Mouse (Mus musculus) CH12.LX (cell line): ENCODE measurements around the gene Ralgapb. TPM values are rescaled to one million over a fixed set of nuclear protein-coding genes. Genes with fewer than 3 reads are reported as not detected.

Experiments
- DNase-seq: peaks from one replicate; pipeline ENCODE4 v3.0.0-alpha.2; 2013; ENCODE audit errors: extremely low read depth
- H3K27ac ChIP-seq: 2 replicates; pipeline ENCODE4 v1.5.1; 2012; ENCODE audit warnings: low read depth, mild to moderate bottlenecking, control low read depth, moderate library complexity; ENCODE audit not compliant: insufficient read depth
- H3K27me3 ChIP-seq: replicated peaks from 2 replicates; pipeline ENCODE3; 2012; ENCODE audit warnings: inconsistent platforms
- H3K36me3 ChIP-seq, 2 experiments: replicated peaks in 1 of 2; 2 replicates each; pipeline versions ENCODE3 to v1.6.1; 2012; ENCODE audit warnings: inconsistent platforms in 1 of 2, low read length in 1 of 2, mild to moderate bottlenecking in 1 of 2, mixed read lengths in 1 of 2, moderate library complexity in 1 of 2; ENCODE audit not compliant: control insufficient read depth in 1 of 2, insufficient read depth in 1 of 2
- H3K4me1 ChIP-seq, 2 experiments: 2 replicates each; pipeline ENCODE4 v1.6.1; 2012; ENCODE audit warnings: inconsistent platforms in 1 of 2, moderate library complexity in 1 of 2; ENCODE audit not compliant: insufficient read depth in 2 of 2, control insufficient read depth in 1 of 2
- H3K4me2 ChIP-seq: 2 replicates; pipeline ENCODE4 v1.6.1; 2012; ENCODE audit warnings: low read depth, mild to moderate bottlenecking, control low read depth; ENCODE audit not compliant: poor library complexity, insufficient read depth, severe bottlenecking
- H3K4me3 ChIP-seq, 3 experiments: fragments of 150-350 bp in 1 of 3; sonication (generic) in 1 of 3; replicated peaks in 1 of 3; 2 replicates each; pipeline versions ENCODE3 to v1.5.1; 2011 to 2012; ENCODE audit warnings: low read depth in 2 of 3, low read length in 2 of 3, mild to moderate bottlenecking in 2 of 3, moderate library complexity in 2 of 3, control low read depth in 1 of 3, improper control_type of control experiment in 1 of 3, inconsistent platforms in 1 of 3, mixed read lengths in 1 of 3; ENCODE audit not compliant: poor library complexity in 1 of 3
- H3K79me2 ChIP-seq: replicated peaks from 2 replicates; pipeline ENCODE4 v1.6.1; 2012; ENCODE audit warnings: mild to moderate bottlenecking, moderate library complexity; ENCODE audit not compliant: control insufficient read depth, poor library complexity, insufficient read depth, severe bottlenecking; ENCODE audit errors: extremely low read depth
- H3K9ac ChIP-seq: 2 replicates; pipeline ENCODE4 v1.6.1; 2012; ENCODE audit warnings: low read depth, mild to moderate bottlenecking, control low read depth, moderate library complexity; ENCODE audit not compliant: insufficient read depth
- H3K9me3 ChIP-seq: replicated peaks from 2 replicates; pipeline ENCODE3; 2012; ENCODE audit warnings: low read length, inconsistent platforms, mixed read lengths
- CHD1 ChIP-seq: IDR thresholded peaks from 2 replicates; pipeline ENCODE4 v1.6.1; 2012; ENCODE audit warnings: low read depth, low read length, improper control_type of control experiment, inconsistent platforms
- CHD2 ChIP-seq: IDR thresholded peaks from 2 replicates; pipeline ENCODE4 v1.6.1; 2011; ENCODE audit warnings: low read length, improper control_type of control experiment
- CTCF ChIP-seq, 2 experiments: IDR thresholded peaks in 1 of 2; conservative IDR thresholded peaks in 1 of 2; 2 replicates each; pipeline ENCODE4 v1.5.1; 2011 to 2012; ENCODE audit warnings: low read depth in 2 of 2, low read length in 2 of 2, improper control_type of control experiment in 1 of 2, inconsistent platforms in 1 of 2, mild to moderate bottlenecking in 1 of 2, moderate library complexity in 1 of 2
- ETS1 ChIP-seq: conservative IDR thresholded peaks from 2 replicates; pipeline ENCODE4 v1.6.1; 2012; ENCODE audit warnings: low read depth, mild to moderate bottlenecking, inconsistent platforms, low read length, improper control_type of control experiment, moderate library complexity
- IRF4 ChIP-seq: IDR thresholded peaks from 2 replicates; pipeline ENCODE4 v1.6.1; 2014; ENCODE audit warnings: low read depth, mild to moderate bottlenecking, inconsistent platforms, low read length, improper control_type of control experiment
- JUN ChIP-seq: IDR thresholded peaks from 2 replicates; pipeline ENCODE4 v1.6.1; 2011; ENCODE audit warnings: low read depth, mild to moderate bottlenecking, low read length, improper control_type of control experiment, moderate library complexity; ENCODE audit not compliant: insufficient read depth
- KAT2A ChIP-seq: IDR thresholded peaks from 2 replicates; pipeline ENCODE4 v1.6.1; 2012; ENCODE audit warnings: low read length, improper control_type of control experiment, inconsistent platforms; ENCODE audit not compliant: insufficient replicate concordance
- MAZ ChIP-seq: IDR thresholded peaks from 2 replicates; pipeline ENCODE4 v1.6.1; 2012; ENCODE audit warnings: low read depth, mild to moderate bottlenecking, inconsistent platforms, low read length, improper control_type of control experiment, moderate library complexity
- MEF2A ChIP-seq: IDR thresholded peaks from 2 replicates; pipeline ENCODE4 v1.6.1; 2014; ENCODE audit warnings: low read depth, mild to moderate bottlenecking, inconsistent platforms, low read length, improper control_type of control experiment, borderline replicate concordance
- NELFE ChIP-seq: IDR thresholded peaks from 2 replicates; pipeline ENCODE4 v1.6.1; 2011; ENCODE audit warnings: low read depth, low read length, improper control_type of control experiment
- NRF1 ChIP-seq: IDR thresholded peaks from 2 replicates; pipeline ENCODE4 v1.6.1; 2014; ENCODE audit warnings: low read depth, mild to moderate bottlenecking, inconsistent platforms, low read length, improper control_type of control experiment, moderate library complexity
- SIN3A ChIP-seq: IDR thresholded peaks from 2 replicates; pipeline ENCODE4 v1.6.1; 2012; ENCODE audit warnings: low read length, improper control_type of control experiment, inconsistent platforms
- TBP ChIP-seq: conservative IDR thresholded peaks from 2 replicates; pipeline ENCODE4 v1.6.1; 2011; ENCODE audit warnings: low read depth, low read length, improper control_type of control experiment
- TCF12 ChIP-seq: IDR thresholded peaks from 2 replicates; pipeline ENCODE4 v1.6.1; 2014; ENCODE audit warnings: low read depth, mild to moderate bottlenecking, inconsistent platforms, low read length, improper control_type of control experiment
- UBTF ChIP-seq: IDR thresholded peaks from 2 replicates; pipeline ENCODE4 v1.6.1; 2012; ENCODE audit warnings: low read depth, mild to moderate bottlenecking, inconsistent platforms, low read length, improper control_type of control experiment, moderate library complexity
- USF2 ChIP-seq: conservative IDR thresholded peaks from 2 replicates; pipeline ENCODE4 v1.6.1; 2011; ENCODE audit warnings: low read depth, low read length, improper control_type of control experiment
- ZC3H11A ChIP-seq: IDR thresholded peaks from 2 replicates; pipeline ENCODE4 v1.6.1; 2012; ENCODE audit warnings: low read depth, mild to moderate bottlenecking, inconsistent platforms, low read length, improper control_type of control experiment
- ZKSCAN1 ChIP-seq: IDR thresholded peaks from 2 replicates; pipeline ENCODE4 v1.6.1; 2012; ENCODE audit warnings: low read depth, inconsistent platforms, low read length, improper control_type of control experiment, borderline replicate concordance
- ZMIZ1 ChIP-seq: IDR thresholded peaks from 2 replicates; pipeline ENCODE4 v1.6.1; 2012; ENCODE audit warnings: low read depth, mild to moderate bottlenecking, inconsistent platforms, low read length, improper control_type of control experiment
- dilution Hi-C: fragments of 300-500 bp; cut with MboI; formaldehyde crosslinking; loops from 2 replicates; pipeline ENCODE4 v1.14.3; 2020; ENCODE audit warnings: low sequenced_read_pairs; ENCODE audit not compliant: extremely low pct_unique_long_range_greater_than_20kb, extremely low pct_ligation_motif_present
- in situ Hi-C: fragments of 300-500 bp; cut with MboI; formaldehyde crosslinking; loops from 3 replicates; pipeline ENCODE4 v1.14.3; 2019; ENCODE audit warnings: low sequenced_read_pairs, low pct_ligation_motif_present, low pct_unique_long_range_greater_than_20kb, mixed read lengths
- polyA plus RNA-seq: library from polyadenylated mRNA; unstranded; fragments of >175 nt; gene quantifications from 2 replicates; pipeline ENCODE4 v1.2.1, GENCODE M21; 2012; ENCODE audit warnings: low read depth; ENCODE audit not compliant: insufficient read length
- total RNA-seq, 2 experiments: library from RNA; depleted of rRNA; stranded (reverse); fragments of 300-350 nt in 1 of 2; fragments of >200 nt in 1 of 2; gene quantifications; 2 replicates each; pipeline ENCODE4 v1.2.3; 2012 to 2014

The Ralgapb gene
- total and polyA plus RNA-seq, 3 experiments = 10.7 to 18.4 (median 12.9) TPM

- Histone ChIP-seq H3K4me3 (no peak overlapping the region), H3K36me3 (no peaks in the 10 kb centered on the region), H3K79me2 (no peaks in the 10 kb centered on the region), H3K9me3 (no peaks in the 10 kb centered on the region), H3K9ac (no peak overlapping the region), H3K4me1 (peaks cover 0 to 3% of the 10 kb centered on the region in 2 experiments; a peak in 1 of 4 replicates), H3K27ac (no peak overlapping the region), H3K4me2 (no peak overlapping the region), H3K27me3 (no peaks in the 10 kb centered on the region)
- DNase-seq = no peak
- dilution Hi-C loops = no loop called here
- in situ Hi-C loops = loop anchor here (25.0 kb wide), 1 partner anchor 269 kb away; no protein-coding TSS in a partner anchor
- no peak for TF ChIP-seq NRF1
- TF ChIP-seq KAT2A = no peak
- no peak for TF ChIP-seq CTCF (conservative IDR thresholded peaks at IDR 0.05 in 1 of 2, IDR thresholded peaks at IDR 0.05 in 1 of 2; ENCODE audit: low read depth in 2 of 2, low read length in 2 of 2)
- no peak for TF ChIP-seq CHD1
- no peak for TF ChIP-seq MEF2A
- no peak for TF ChIP-seq ZC3H11A
- TF ChIP-seq ZMIZ1 = no peak
- no peak for TF ChIP-seq JUN
- no peak for TF ChIP-seq TCF12
- no peak for TF ChIP-seq CHD2
- TF ChIP-seq SIN3A = no peak
- TF ChIP-seq ZKSCAN1 = no peak
- TF ChIP-seq IRF4 = no peak
- TF ChIP-seq TBP = no peak
- TF ChIP-seq NELFE = no peak
- TF ChIP-seq UBTF = no peak
Measured at GRCm38 (mm10) chr2:158368313-158368712, 41.3 kb upstream of the Ralgapb start.

- TF ChIP-seq UBTF (no peak), MAZ (no peak), ETS1 (no peak), NRF1 (no peak), USF2 (no peak)
Measured at GRCm38 (mm10) chr2:158369474-158370172, 40.0 kb upstream of the Ralgapb start.

More at GRCm38 (mm10) chr2:158369474-158370172, 40.0 kb upstream of the Ralgapb start:
- H3K27ac ChIP-seq = no peak overlapping the region
- H3K79me2 ChIP-seq = no peaks in the 10 kb centered on the region
- H3K4me3 ChIP-seq = no peak overlapping the region
- no peaks in the 10 kb centered on the region for H3K27me3 ChIP-seq
- no peak overlapping the region for H3K4me2 ChIP-seq
- in situ Hi-C loops = loop anchor here (25.0 kb wide), 1 partner anchor 268 kb away; no protein-coding TSS in a partner anchor
- H3K4me1 ChIP-seq = peaks cover 0 to 3% of the 10 kb centered on the region in 2 experiments; a peak in 1 of 4 replicates
- no peaks in the 10 kb centered on the region for H3K36me3 ChIP-seq
- dilution Hi-C loops = no loop called here
- H3K9ac ChIP-seq = no peak overlapping the region
- DNase-seq = no peak
- no peaks in the 10 kb centered on the region for H3K9me3 ChIP-seq
